In genomic region chr12:26339886-26340285, GRCm38 (mm10) we compare ENCODE assay signal across 22 mouse cellular contexts.
A peak's percentile ranks its signal among the peaks of the same experiment; 100 is the strongest.
DNase-seq lines count a peak whose midpoint lies in the region; ATAC-seq and TF ChIP-seq lines count a peak whose summit lies in the region.
"Had no signal": no experiment of that assay in that cellular context is flagged by ENCODE, and none has a peak within 500 bp of the region (broad histone marks: within the 10 kb centered on the region; RNA-seq: fewer than 3 reads in every experiment).

No protein-coding gene starts in this region.

- CTCF ChIA-PET in Patski (lab: Charles Lee) = interaction anchor here (1.5 kb wide), 1 partner anchor 25 kb away, joined by 5 read pairs; no protein-coding TSS in a partner anchor

- intact Hi-C loops in left cerebral cortex, postnatal 25 days (cut with DNase I) = no loop called here
- intact Hi-C loops in gastrocnemius, adult 2 months (cut with DNase I) = no loop called here

- ATAC-seq in Patski = peak; percentile 96
- ATAC-seq: activated CD4-positive, CD25-positive, alpha-beta regulatory T cell, adult 4 months; CD4-positive, CD25-positive, alpha-beta regulatory T cell, adult 4 months had no signal

- no peaks in the 10 kb centered on the region for H3K27me3 ChIP-seq in Patski
- H3K27me3 ChIP-seq: CH12.LX had no signal

- in situ Hi-C loops in Patski (cut with MboI; ENCODE audit: low pct_unique_long_range_greater_than_20kb) = no loop called here

- no peak overlapping the region for H3K27ac ChIP-seq in gastrocnemius, adult 2 months

- DNase-seq in 3T3-L1 (ENCODE audit: low read depth, low spot score) = peak; percentile 49
- peak; percentile 61 for DNase-seq in Muller cell, postnatal 12 days (ENCODE audit: inconsistent ontology term)
- DNase-seq in Patski (ENCODE audit: low read depth, low spot score) = no peak
- no peak for DNase-seq in layer of hippocampus, postnatal 25 days (ENCODE audit: extremely low spot score in 1 of 2, low spot score in 1 of 2)
- DNase-seq in left cerebral cortex, postnatal 25 days (ENCODE audit: low spot score in 2 of 2) = no peak
- DNase-seq in gastrocnemius, adult 2 months = no peak
- DNase-seq: adrenal gland, adult 2 months; adrenal gland, adult 8-10 months; adrenal gland, postnatal 10 days; adrenal gland, postnatal 14 days; adrenal gland, postnatal 25 days; adrenal gland, postnatal 36 days; B cell, adult 2 months; cerebellum, adult 11 months; cerebellum, adult 11-12 months; cerebellum, adult 18-20 months; cerebellum, adult 2 months; cerebellum, adult 8-10 months; cerebellum, adult 9-10 months had no signal

- POLR2A ChIA-PET in Patski (lab: Charles Lee) = no interaction called here

- no peak for TF ChIP-seq CTCF in Patski (IDR thresholded peaks at IDR 0.05)
- TF ChIP-seq CTCF in gastrocnemius, adult 2 months (IDR thresholded peaks at IDR 0.05) = no peak

- H3K4me3 ChIP-seq in gastrocnemius, adult 2 months = no peak overlapping the region

Comparison
In these comparisons a context has a peak if more than half of its experiments do, and no peak if none do; other contexts are left out.
1. DNase-seq: peak in 3T3-L1 (single experiment) and Muller cell, postnatal 12 days (single experiment); none in Patski (single experiment), layer of hippocampus, postnatal 25 days (0 of 2), left cerebral cortex, postnatal 25 days (0 of 2) and gastrocnemius, adult 2 months (single experiment).